Mouse (Mus musculus) hindbrain, embryonic 12.5 days (tissue): ENCODE results near the gene Gm49711. TPM values are rescaled to one million over a fixed set of nuclear protein-coding genes. Genes with fewer than 3 reads are reported as not detected.

Source experiments
- ATAC-seq: fragments of 200-750 bp; cut with Nextera tagmentation; 2 replicates; pipeline ENCODE4 v1.8.0; 2017; ENCODE audit warnings: moderate TSS enrichment; ENCODE audit not compliant: low FRiP score
- H3K27ac ChIP-seq: fragments of 300-500 bp; sonication (generic); 2 replicates; pipeline ENCODE4 v1.5.1; 2016; ENCODE audit warnings: mild to moderate bottlenecking
- H3K27me3 ChIP-seq: fragments of 300-500 bp; sonication (generic); 2 replicates; pipeline ENCODE4 v1.6.1; 2016; ENCODE audit warnings: mild to moderate bottlenecking
- H3K36me3 ChIP-seq: fragments of 300-500 bp; sonication (generic); 2 replicates; pipeline ENCODE4 v1.6.1; 2016; ENCODE audit warnings: mild to moderate bottlenecking
- H3K4me1 ChIP-seq: fragments of 300-500 bp; sonication (generic); 2 replicates; pipeline ENCODE4 v1.6.1; 2016
- H3K4me2 ChIP-seq: fragments of 300-500 bp; sonication (generic); replicated peaks from 2 replicates; pipeline ENCODE4 v1.6.1; 2016; ENCODE audit warnings: mild to moderate bottlenecking
- H3K4me3 ChIP-seq: fragments of 300-500 bp; sonication (generic); 2 replicates; pipeline ENCODE4 v1.5.1; 2016; ENCODE audit warnings: mild to moderate bottlenecking
- H3K9ac ChIP-seq: fragments of 300-500 bp; sonication (generic); 2 replicates; pipeline ENCODE4 v1.6.1; 2016; ENCODE audit warnings: mild to moderate bottlenecking, moderate library complexity
- H3K9me3 ChIP-seq: fragments of 300-500 bp; sonication (generic); replicated peaks from 2 replicates; pipeline ENCODE4 v1.6.1; 2016; ENCODE audit warnings: mild to moderate bottlenecking
- WGBS: fragments of 180-500 bp; shearing (Covaris S2); methylation state at CpG from one replicate; pipeline ENCODE4 v1.1.7; 2016; 5-methylcytosine and 5-hydroxymethylcytosine counted together
- polyA plus RNA-seq: library from polyadenylated mRNA; unstranded; fragments of >200 nt; fragmentation: Nextera tagmentation; extraction: Ambion mirVana; gene quantifications from 2 replicates; pipeline ENCODE4 v1.2.1, GENCODE M21; 2016

Gene Gm49711
- polyA plus RNA-seq, 1 experiment from 2014 or later = 0.26 TPM

DNA sequence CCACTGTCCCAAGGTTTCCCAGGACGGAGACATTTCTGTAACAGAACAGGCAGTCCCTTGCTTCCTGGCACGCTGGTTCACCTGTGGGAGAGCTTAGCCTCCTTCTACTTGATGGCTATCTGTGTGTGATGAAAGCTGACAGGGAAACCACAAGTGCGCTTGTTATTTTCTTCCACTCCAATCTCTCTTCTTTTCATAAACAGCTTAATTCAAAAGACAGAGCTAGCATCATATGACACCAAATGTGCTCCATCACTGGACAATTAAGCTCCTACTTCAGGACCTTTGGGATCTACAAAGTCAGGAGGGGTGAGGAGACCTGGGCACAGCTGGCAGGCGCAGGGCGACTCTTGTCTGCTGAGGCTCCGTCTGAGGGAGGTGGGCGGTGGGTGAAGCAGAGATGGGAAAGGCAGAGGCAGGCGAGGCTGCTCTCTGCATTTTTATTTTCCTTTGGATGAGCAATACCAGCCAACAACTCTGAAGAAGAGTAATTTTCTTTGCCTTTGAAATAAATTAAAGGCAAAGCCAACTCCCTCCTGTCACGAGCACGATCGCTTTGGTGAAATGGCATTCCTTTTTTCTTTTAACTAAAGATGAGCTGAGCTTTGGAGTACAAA, 76.1 kb downstream of the Gm49711 start:
- Histone ChIP-seq H3K4me3 (no peak overlapping the region), H3K27ac (no peak overlapping the region), H3K4me2 (no peak overlapping the region), H3K4me1 (peaks cover 11% of the 10 kb centered on the region), H3K9ac (no peak overlapping the region), H3K27me3 (no peaks in the 10 kb centered on the region), H3K36me3 (no peaks in the 10 kb centered on the region), H3K9me3 (no peaks in the 10 kb centered on the region)
- ATAC-seq = no peak
- 85% methylated on average over 11 of the region's 11 CpGs for WGBS

DNA sequence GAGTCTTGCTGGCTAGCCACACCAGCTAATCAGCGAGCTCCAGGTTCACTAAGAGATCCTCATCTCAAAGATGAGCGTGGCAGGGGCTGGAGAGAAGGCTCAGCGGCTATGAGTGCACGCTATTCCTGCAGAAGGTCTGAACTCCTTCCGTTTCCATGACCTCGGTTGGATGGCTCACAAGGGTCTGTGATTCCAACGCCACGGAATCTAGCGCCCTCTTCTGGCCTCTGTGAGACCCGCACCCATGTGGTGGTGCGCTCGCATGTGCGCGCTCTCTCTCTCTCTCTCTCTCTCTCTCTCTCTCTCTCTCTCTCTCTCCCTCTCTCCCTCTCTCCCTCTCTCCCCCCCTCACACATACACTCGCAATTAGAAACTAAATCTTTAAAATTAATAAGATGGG, 78.2 kb downstream of the Gm49711 start:
- Histone ChIP-seq H3K4me3 (no peak overlapping the region), H3K4me2 (no peak overlapping the region), H3K36me3 (no peaks in the 10 kb centered on the region), H3K27me3 (no peaks in the 10 kb centered on the region), H3K4me1 (peaks cover 27% of the 10 kb centered on the region), H3K27ac (no peak overlapping the region), H3K9ac (no peak overlapping the region), H3K9me3 (no peaks in the 10 kb centered on the region)
- no peak for ATAC-seq
- WGBS = 89% methylated on average over 15 of the region's 15 CpGs

DNA sequence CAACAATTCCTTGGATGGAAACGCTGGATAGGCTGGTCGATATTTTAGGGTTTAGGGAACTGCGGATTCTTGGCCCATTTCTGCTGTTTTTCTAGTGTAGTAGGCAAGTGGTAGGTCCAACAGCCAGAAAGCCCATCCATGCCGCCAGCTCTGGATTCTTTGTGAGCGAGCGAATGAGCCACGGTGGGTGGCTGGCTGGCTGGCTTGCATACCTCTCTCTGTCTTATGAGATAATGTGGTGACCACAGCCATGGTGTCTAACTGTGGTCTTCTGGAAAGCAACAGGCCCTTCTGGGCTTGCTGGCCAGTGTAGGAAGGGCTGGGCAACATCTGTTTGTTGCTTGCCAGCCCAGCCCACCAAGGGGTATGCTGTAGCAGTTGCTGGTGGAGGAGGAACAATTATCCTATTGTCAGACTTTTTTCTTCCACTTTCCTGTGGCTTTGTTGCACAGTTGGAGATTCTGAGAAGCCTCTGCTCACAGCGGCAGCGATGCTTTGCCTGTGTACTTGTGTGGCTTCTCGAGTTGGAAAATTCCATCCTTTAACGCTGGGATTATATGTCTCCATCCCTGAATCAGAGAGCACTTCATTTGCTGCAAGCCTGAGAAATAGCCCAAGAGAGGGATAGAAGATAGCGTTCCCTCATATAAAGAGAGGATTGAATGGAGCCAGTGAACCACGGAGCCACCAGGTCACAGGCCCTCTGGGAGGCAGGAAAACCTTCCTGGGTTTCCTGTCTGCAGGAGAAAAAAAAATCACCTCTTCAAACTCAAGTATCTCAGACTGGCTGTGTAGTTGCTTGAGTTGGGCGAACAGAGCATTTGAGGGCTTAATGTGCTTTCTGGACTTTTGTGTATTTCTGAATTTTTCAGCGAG, 81.5 kb downstream of the Gm49711 start:
- H3K4me1 ChIP-seq = peaks cover 46% of the 10 kb centered on the region
- H3K36me3 ChIP-seq = no peaks in the 10 kb centered on the region
- no peaks in the 10 kb centered on the region for H3K9me3 ChIP-seq
- no peak overlapping the region for H3K9ac ChIP-seq
- no peak overlapping the region for H3K4me3 ChIP-seq
- 32% methylated on average over 15 of the region's 15 CpGs for WGBS
- H3K27ac ChIP-seq = peak overlapping the region; percentile 70
- no peaks in the 10 kb centered on the region for H3K27me3 ChIP-seq
- H3K4me2 ChIP-seq = no peak overlapping the region
- ATAC-seq = no peak

DNA sequence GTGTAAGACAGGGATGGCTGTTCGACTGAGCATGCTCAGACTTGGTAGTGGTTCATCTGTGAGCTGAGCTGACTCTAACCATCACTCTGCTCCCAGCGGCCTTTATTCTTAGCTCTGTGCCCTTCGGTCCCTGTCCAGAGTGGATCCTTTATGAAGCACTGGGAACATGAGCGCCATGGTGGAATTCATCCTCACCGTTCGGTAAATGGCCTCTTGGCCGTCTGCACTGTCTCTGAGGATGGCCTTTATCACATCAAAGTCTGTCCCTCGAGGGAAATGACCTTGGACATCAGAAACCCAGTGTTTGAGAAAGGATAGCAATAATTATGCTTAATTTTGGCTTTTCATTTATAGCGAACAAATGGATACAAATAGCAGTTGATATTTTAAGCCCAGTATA, 82.2 kb downstream of the Gm49711 start:
- H3K27ac ChIP-seq = peak overlapping the region; percentile 31; the same call in 1 of the 2 replicates
- H3K4me1 ChIP-seq = peaks cover 43% of the 10 kb centered on the region
- H3K9me3 ChIP-seq = no peaks in the 10 kb centered on the region
- H3K9ac ChIP-seq = no peak overlapping the region
- no peak overlapping the region for H3K4me2 ChIP-seq
- H3K36me3 ChIP-seq = no peaks in the 10 kb centered on the region
- no peak for ATAC-seq
- no peak overlapping the region for H3K4me3 ChIP-seq
- no peaks in the 10 kb centered on the region for H3K27me3 ChIP-seq
- WGBS = 55% methylated on average over 9 of the region's 9 CpGs

DNA sequence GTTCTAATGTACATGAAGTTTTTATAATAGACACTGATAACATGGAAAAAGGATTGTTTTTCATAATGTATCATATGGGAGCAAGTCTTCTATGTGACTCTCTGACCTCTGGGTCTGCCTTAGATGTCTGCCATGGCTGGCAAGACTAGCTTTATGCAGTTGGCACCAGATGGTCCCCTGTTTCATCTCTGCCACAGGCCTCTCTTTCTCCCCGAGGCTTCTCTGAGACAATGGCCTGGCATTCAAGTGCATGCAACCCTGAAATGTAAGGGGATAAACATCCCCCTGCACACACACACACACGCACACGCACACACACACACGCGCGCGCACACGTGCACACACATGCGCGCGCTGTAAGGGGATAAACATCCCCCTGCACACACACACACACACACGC, 82.9 kb downstream of the Gm49711 start:
- no peak overlapping the region; the same call in 1 of the 2 replicates for H3K27ac ChIP-seq
- H3K4me3 ChIP-seq = no peak overlapping the region
- H3K4me1 ChIP-seq = peaks cover 41% of the 10 kb centered on the region
- WGBS = 87% methylated on average over 12 of the region's 12 CpGs
- H3K9me3 ChIP-seq = no peaks in the 10 kb centered on the region
- no peaks in the 10 kb centered on the region for H3K27me3 ChIP-seq
- no peaks in the 10 kb centered on the region for H3K36me3 ChIP-seq
- no peak overlapping the region for H3K9ac ChIP-seq
- H3K4me2 ChIP-seq = no peak overlapping the region
- ATAC-seq = peak; percentile 26; the same call in 1 of the 2 replicates

DNA sequence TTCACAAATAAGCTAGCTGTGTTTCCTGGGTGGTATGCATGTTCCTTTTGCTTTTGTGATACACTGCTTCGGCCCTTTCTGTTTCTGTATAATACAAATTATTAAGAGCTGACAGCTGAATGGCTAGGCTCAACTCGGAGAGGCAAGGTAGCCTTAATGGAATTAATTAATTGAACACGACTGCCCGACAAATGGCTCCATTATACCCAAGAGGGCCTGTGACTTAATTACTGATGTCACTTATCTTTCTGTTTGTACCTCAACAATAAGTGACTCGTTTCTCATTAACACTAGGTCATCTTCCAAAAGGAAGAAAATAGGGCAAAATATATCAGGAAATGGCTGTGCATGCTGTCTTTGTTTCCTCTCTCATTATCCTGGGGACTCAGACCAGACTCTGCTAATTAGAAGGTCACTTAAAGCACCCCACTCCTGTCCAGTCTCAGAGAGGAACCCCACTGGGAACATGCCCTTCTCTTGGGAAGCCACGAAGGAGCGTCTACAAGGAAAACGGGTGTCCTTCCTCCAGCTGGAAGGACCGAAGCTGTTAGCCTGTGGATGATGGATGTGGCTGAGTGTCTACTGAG, 84.4 kb downstream of the Gm49711 start:
- Histone ChIP-seq H3K27ac (peak overlapping the region; percentile 64; the same call in 1 of the 2 replicates), H3K4me2 (no peak overlapping the region), H3K4me3 (no peak overlapping the region), H3K4me1 (peaks cover 41% of the 10 kb centered on the region), H3K9ac (no peak overlapping the region), H3K36me3 (no peaks in the 10 kb centered on the region), H3K9me3 (no peaks in the 10 kb centered on the region), H3K27me3 (no peaks in the 10 kb centered on the region)
- WGBS = 50% methylated on average over 9 of the region's 9 CpGs
- peak; percentile 29; the same call in 1 of the 2 replicates for ATAC-seq

DNA sequence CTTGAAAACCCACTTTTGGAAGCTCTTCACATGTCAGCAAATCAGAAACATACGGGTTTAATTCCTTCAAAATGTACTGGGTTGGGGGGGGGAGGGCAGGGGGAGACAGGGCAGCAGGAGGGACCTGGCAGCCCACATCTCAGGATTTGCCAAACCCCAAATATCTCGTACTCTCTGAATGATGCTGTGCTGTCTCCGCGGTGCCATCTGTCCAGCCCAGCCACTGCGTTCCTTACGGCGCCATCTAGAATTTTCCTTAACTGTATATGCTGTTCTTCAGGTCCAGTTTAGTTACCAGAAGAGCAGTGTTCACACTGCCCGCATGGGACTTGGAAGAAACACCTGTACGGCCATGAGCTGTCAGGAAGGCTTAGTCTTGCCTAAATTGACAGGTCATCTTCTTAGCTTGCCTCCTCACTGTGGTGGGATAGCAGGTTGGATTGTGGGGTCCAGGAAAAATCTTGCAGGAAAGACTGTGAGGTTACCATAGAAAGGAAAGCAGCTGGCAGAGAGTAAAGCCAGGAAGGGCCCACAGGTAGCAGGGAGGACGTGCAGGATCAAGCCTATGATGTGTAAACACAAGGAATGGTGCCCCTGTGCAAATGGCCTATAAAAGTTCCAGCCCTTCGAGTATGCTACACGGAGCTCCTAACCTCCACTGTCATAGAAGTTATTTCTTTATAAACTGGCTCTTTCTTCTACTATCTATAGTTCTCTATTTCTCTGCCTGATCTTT, 89.7 kb downstream of the Gm49711 start:
- no peaks in the 10 kb centered on the region for H3K27me3 ChIP-seq
- 88% methylated on average over 12 of the region's 12 CpGs for WGBS
- no peak for ATAC-seq

DNA sequence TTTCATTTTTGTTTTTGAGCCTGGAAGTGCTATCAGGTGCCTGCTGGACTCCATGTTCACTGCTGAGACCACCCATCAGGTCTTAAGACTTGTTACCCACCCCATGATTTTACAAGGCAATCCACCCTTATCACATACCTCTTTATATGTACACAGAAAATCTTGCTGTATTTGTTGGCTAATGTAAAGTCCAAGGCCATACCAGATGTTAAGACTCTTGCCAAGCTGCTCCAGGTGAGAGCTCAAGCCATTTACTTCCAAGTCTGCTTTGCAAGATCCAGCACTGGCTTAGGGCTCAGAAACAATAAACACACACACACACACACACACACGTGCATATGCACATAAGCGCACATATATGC, 90.2 kb downstream of the Gm49711 start:
- Histone ChIP-seq H3K27ac (no peak overlapping the region), H3K36me3 (no peaks in the 10 kb centered on the region), H3K4me1 (peaks cover 6% of the 10 kb centered on the region; the same call in 1 of the 2 replicates), H3K4me3 (no peak overlapping the region), H3K4me2 (no peak overlapping the region), H3K9ac (no peak overlapping the region), H3K9me3 (no peaks in the 10 kb centered on the region), H3K27me3 (no peaks in the 10 kb centered on the region)
- WGBS = 92% methylated on average over 2 of the region's 2 CpGs
- ATAC-seq = no peak

More for the DNA sequence above, 89.7 kb downstream of the Gm49711 start:
- Histone ChIP-seq H3K4me3 (no peak overlapping the region), H3K9me3 (no peaks in the 10 kb centered on the region), H3K36me3 (no peaks in the 10 kb centered on the region), H3K4me1 (peaks cover 10% of the 10 kb centered on the region), H3K9ac (no peak overlapping the region), H3K27ac (no peak overlapping the region), H3K4me2 (no peak overlapping the region)

DNA sequence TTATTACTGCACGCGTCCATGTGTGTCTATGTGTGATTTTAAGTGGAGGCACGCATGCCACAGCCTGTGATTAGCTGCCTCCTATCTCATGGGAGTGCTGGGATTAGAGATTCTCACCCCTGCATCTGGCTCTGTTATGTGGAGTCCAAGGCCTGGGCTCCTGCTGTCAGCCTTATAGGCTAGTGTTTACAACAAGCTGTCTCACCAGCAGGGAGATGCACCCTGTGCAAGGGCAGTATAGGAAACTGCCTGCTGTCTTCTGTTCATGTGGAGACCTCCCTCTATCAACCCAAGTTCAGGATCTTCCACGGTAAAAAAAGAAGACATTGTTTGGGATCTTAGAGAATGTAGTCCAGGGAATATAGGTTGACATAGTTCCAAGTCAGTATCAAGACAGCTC, 92.9 kb downstream of the Gm49711 start:
- Histone ChIP-seq H3K4me3 (no peak overlapping the region), H3K9me3 (no peaks in the 10 kb centered on the region), H3K36me3 (no peaks in the 10 kb centered on the region), H3K27me3 (no peaks in the 10 kb centered on the region), H3K4me1 (peaks cover 6% of the 10 kb centered on the region; the same call in 1 of the 2 replicates), H3K27ac (no peak overlapping the region), H3K4me2 (no peak overlapping the region), H3K9ac (no peak overlapping the region)
- WGBS = 69% methylated on average over 4 of the region's 4 CpGs
- no peak for ATAC-seq

DNA sequence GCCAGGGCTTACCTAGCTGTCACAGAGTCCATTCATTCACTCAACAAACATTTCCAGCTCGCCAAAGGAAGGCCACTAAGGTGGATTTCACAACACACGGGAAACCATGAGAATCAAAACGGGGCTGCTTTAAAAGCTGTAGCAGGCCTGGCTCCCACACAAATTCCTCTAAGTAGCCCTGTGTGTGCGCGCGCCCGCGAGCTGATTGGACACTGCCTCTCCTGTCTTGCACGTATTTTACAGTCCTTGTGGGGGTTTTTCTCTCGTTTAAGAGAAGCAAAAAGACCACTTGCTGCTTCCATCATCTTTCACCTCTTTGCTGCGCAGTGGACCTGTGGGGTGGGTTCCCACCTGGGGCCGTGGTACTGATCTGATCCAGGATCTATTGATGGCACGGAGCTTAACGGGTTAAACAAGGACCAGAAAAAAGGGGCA, 99.9 kb downstream of the Gm49711 start:
- Histone ChIP-seq H3K9ac (peak overlapping the region; percentile 61), H3K4me2 (peak overlapping the region; percentile 89), H3K36me3 (no peaks in the 10 kb centered on the region), H3K9me3 (no peaks in the 10 kb centered on the region), H3K27ac (peak overlapping the region; percentile 73), H3K27me3 (no peaks in the 10 kb centered on the region), H3K4me3 (peak overlapping the region; percentile 44), H3K4me1 (peaks cover 17% of the 10 kb centered on the region)
- ATAC-seq = peak; percentile 64
- 2% methylated on average over 14 of the region's 14 CpGs for WGBS

DNA sequence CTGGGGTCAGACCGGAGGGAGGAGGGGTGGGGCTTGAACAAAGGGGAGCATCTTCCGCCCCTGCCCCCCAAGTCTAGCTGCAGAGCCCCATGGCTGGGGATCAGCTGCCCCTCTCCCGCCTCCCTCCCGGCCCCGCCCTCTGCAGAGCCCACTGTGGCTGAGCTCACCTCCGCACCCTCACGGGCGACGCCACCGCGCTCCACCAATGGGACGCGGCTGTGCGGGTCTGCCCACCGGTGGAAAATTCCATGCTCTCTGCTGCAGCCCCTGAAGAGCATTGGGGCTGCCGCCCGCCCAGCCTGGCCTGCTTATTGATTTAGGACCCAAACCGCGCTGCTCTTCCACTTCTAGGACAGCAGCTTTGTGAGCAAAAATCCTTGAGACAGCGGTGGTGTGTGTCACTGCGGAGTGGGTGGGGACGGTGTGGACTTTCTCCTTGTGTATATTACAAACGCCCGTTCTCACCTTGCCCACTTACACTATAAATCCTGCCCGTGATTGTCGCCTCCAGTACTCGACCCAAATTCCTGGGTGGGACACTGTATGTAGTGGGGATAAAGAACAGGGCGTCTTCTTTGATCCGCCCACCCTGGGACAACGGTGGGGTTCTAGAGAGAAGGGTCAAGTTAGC, 100.5 kb downstream of the Gm49711 start:
- peak; percentile 93 for ATAC-seq
- Histone ChIP-seq H3K36me3 (no peaks in the 10 kb centered on the region), H3K4me1 (peaks cover 17% of the 10 kb centered on the region), H3K9ac (peak overlapping the region; percentile 61), H3K27ac (peak overlapping the region; percentile 73), H3K4me3 (peak overlapping the region; percentile 44), H3K4me2 (peak overlapping the region; percentile 89), H3K9me3 (no peaks in the 10 kb centered on the region), H3K27me3 (no peaks in the 10 kb centered on the region)
- 3% methylated on average over 30 of the region's 30 CpGs for WGBS
